Mouse (Mus musculus): ENCODE results near the gene Tmem233. TPM values are rescaled to one million over a fixed set of nuclear protein-coding genes. Genes with fewer than 3 reads are reported as not detected.

Tmem233 gene
- polyA plus RNA-seq, 1 experiment from 2014 or later = 0.15 TPM

- Histone ChIP-seq H3K4me1 (replicated peaks; ENCODE audit: control insufficient read depth, insufficient read depth, low read length) (peaks cover 8% of the 10 kb centered on the region), H3K27me3 (ENCODE audit: control insufficient read depth, insufficient read depth, low read depth, low read length) (no peaks in the 10 kb centered on the region), H3K4me3 (ENCODE audit: low read length) (no peak overlapping the region), H3K4me2 (ENCODE audit: low read depth, low read length) (no peak overlapping the region), H3K36me3 (ENCODE audit: control insufficient read depth, insufficient read depth, low read length) (0 out of 2 replicates have a peak, but pooled peaks cover 2% of the 10 kb centered on the region), H3K9ac (ENCODE audit: low read length) (no peak overlapping the region), H3K9me3 (ENCODE audit: control insufficient read depth, low read length) (no peaks in the 10 kb centered on the region), H3K27ac (ENCODE audit: low read length) (no peak overlapping the region)
- 73% methylated on average over 8 of the region's 8 CpGs for WGBS
- ATAC-seq (ENCODE audit: low read depth) = no peak
Measured at GRCm38 (mm10) chr5:116003154-116003553, 79.9 kb downstream of the Tmem233 start.

GRCm38 (mm10) chr5:115997376-115997775 is 85.7 kb downstream of the Tmem233 start:
- Histone ChIP-seq H3K4me1 (replicated peaks; ENCODE audit: control insufficient read depth, insufficient read depth, low read length) (no peaks in the 10 kb centered on the region), H3K4me2 (ENCODE audit: low read depth, low read length) (no peak overlapping the region), H3K27ac (ENCODE audit: low read length) (no peak overlapping the region), H3K9ac (ENCODE audit: low read length) (no peak overlapping the region), H3K36me3 (ENCODE audit: control insufficient read depth, insufficient read depth, low read length) (peaks cover 22% of the 10 kb centered on the region), H3K27me3 (ENCODE audit: control insufficient read depth, insufficient read depth, low read depth, low read length) (no peaks in the 10 kb centered on the region), H3K9me3 (ENCODE audit: control insufficient read depth, low read length) (no peaks in the 10 kb centered on the region), H3K4me3 (ENCODE audit: low read length) (no peak overlapping the region)
- 70% methylated on average over 13 of the region's 13 CpGs for WGBS
- ATAC-seq (ENCODE audit: low read depth) = no peak

- Histone ChIP-seq H3K9ac (ENCODE audit: low read length) (no peak overlapping the region), H3K36me3 (ENCODE audit: control insufficient read depth, insufficient read depth, low read length) (peaks cover 45% of the 10 kb centered on the region), H3K4me1 (replicated peaks; ENCODE audit: control insufficient read depth, insufficient read depth, low read length) (no peaks in the 10 kb centered on the region), H3K9me3 (ENCODE audit: control insufficient read depth, low read length) (peaks cover 8% of the 10 kb centered on the region; the same call in 1 of the 2 replicates), H3K27me3 (ENCODE audit: control insufficient read depth, insufficient read depth, low read depth, low read length) (no peaks in the 10 kb centered on the region), H3K4me2 (ENCODE audit: low read depth, low read length) (no peak overlapping the region), H3K27ac (ENCODE audit: low read length) (no peak overlapping the region), H3K4me3 (ENCODE audit: low read length) (no peak overlapping the region)
- ATAC-seq (ENCODE audit: low read depth) = no peak
- 94% methylated on average over 15 of the region's 15 CpGs for WGBS
Measured at GRCm38 (mm10) chr5:115994101-115994500, 88.9 kb downstream of the Tmem233 start.

- no peak overlapping the region for H3K4me3 ChIP-seq (ENCODE audit: low read length)
- no peaks in the 10 kb centered on the region for H3K27me3 ChIP-seq (ENCODE audit: control insufficient read depth, insufficient read depth, low read depth, low read length)
- WGBS = 91% methylated on average over 11 of the region's 11 CpGs
- H3K36me3 ChIP-seq (ENCODE audit: control insufficient read depth, insufficient read depth, low read length) = peaks cover 53% of the 10 kb centered on the region
- no peak for ATAC-seq (ENCODE audit: low read depth)
- H3K9me3 ChIP-seq (ENCODE audit: control insufficient read depth, low read length) = peaks cover 8% of the 10 kb centered on the region; the same call in 1 of the 2 replicates
- no peak overlapping the region for H3K9ac ChIP-seq (ENCODE audit: low read length)
- no peaks in the 10 kb centered on the region for H3K4me1 ChIP-seq (replicated peaks; ENCODE audit: control insufficient read depth, insufficient read depth, low read length)
- no peak overlapping the region for H3K4me2 ChIP-seq (ENCODE audit: low read depth, low read length)
- H3K27ac ChIP-seq (ENCODE audit: low read length) = no peak overlapping the region
Measured at GRCm38 (mm10) chr5:115991717-115992116, 91.3 kb downstream of the Tmem233 start.

Other genes starting within 250 kb of the Tmem233 start
- 46.0 and 50.1 TPM in 2 replicates for gene Cit, start 238.0 kb downstream of the Tmem233 start, polyA plus RNA-seq (2015; fragmentation: Nextera tagmentation; extraction: Ambion mirVana)
- gene Prkab1, start 58.7 kb downstream of the Tmem233 start, polyA plus RNA-seq (2015; fragmentation: Nextera tagmentation; extraction: Ambion mirVana) = 80.2 and 82.8 TPM in 2 replicates
- gene Ccdc60, start 205.7 kb upstream of the Tmem233 start, polyA plus RNA-seq (2015; fragmentation: Nextera tagmentation; extraction: Ambion mirVana) = 2.4 and 2.5 TPM in 2 replicates

All from lung, embryonic 16.5 days (tissue).